Mouse (Mus musculus) right cerebral cortex, postnatal 36 days (tissue): ENCODE results near the gene Msi2.

Source experiments
- DNase-seq, 2 experiments: peaks; one replicate each; pipeline ENCODE4 v3.0.0; 2022; ENCODE audit warnings: low spot score in 2 of 2, mixed read lengths in 1 of 2

Msi2 gene

GRCm38 (mm10) chr11:88485987-88486386 is 232.3 kb downstream of the Msi2 start:
- DNase-seq, result no peak

- no peak for DNase-seq
Observed at GRCm38 (mm10) chr11:88485088-88485487, 233.2 kb downstream of the Msi2 start.

GRCm38 (mm10) chr11:88484047-88484446 is 234.3 kb downstream of the Msi2 start:
- no peak for DNase-seq

- peak in 1 of 2 experiments; percentile 7 for DNase-seq
Observed at GRCm38 (mm10) chr11:88482636-88483035, 235.7 kb downstream of the Msi2 start.

- DNase-seq, result no peak
Observed at GRCm38 (mm10) chr11:88482236-88482635, 236.1 kb downstream of the Msi2 start.

- no peak for DNase-seq
Observed at GRCm38 (mm10) chr11:88481602-88482161, 236.6 kb downstream of the Msi2 start.

GRCm38 (mm10) chr11:88481092-88481601 is 237.2 kb downstream of the Msi2 start:
- DNase-seq, result no peak

GRCm38 (mm10) chr11:88479498-88479897 is 238.8 kb downstream of the Msi2 start:
- DNase-seq, result no peak

GRCm38 (mm10) chr11:88474889-88475440 is 243.3 kb downstream of the Msi2 start:
- DNase-seq, result no peak

GRCm38 (mm10) chr11:88472731-88473130 is 245.6 kb downstream of the Msi2 start:
- DNase-seq, result no peak

GRCm38 (mm10) chr11:88471981-88472647 is 246.2 kb downstream of the Msi2 start:
- DNase-seq, result peak in 1 of 2 experiments; percentile 12

GRCm38 (mm10) chr11:88470599-88470998 is 247.7 kb downstream of the Msi2 start:
- DNase-seq, result no peak

GRCm38 (mm10) chr11:88468996-88469395 is 249.3 kb downstream of the Msi2 start:
- DNase-seq, result no peak

GRCm38 (mm10) chr11:88467498-88468245 is 250.6 kb downstream of the Msi2 start:
- peak in 1 of 2 experiments; percentile 36 for DNase-seq

GRCm38 (mm10) chr11:88463951-88464350 is 254.4 kb downstream of the Msi2 start:
- no peak for DNase-seq

- DNase-seq, result no peak
Observed at GRCm38 (mm10) chr11:88462789-88463188, 255.5 kb downstream of the Msi2 start.

GRCm38 (mm10) chr11:88461601-88462000 is 256.7 kb downstream of the Msi2 start:
- DNase-seq, result no peak

GRCm38 (mm10) chr11:88459946-88460736 is 258.2 kb downstream of the Msi2 start:
- DNase-seq, result no peak

- DNase-seq, result no peak
Observed at GRCm38 (mm10) chr11:88457241-88457738, 261.0 kb downstream of the Msi2 start.

GRCm38 (mm10) chr11:88454867-88455806 is 263.2 kb downstream of the Msi2 start:
- DNase-seq, result no peak
